Mouse (Mus musculus): ENCODE results near the gene Traf6.
A peak's percentile ranks its signal among the peaks of the same experiment; 100 is the strongest.

Traf6 gene

GRCm38 (mm10) chr2:101678236-101679021 lies at the start of gene Traf6:
Gene Traf6, plus strand, starts transcription at chr2:101678429.
- peak; percentile 88 for DNase-seq

GRCm38 (mm10) chr2:101638979-101639839 lies 39.0 kb upstream of the Traf6 start:
- no peak for DNase-seq

- no peak for DNase-seq
Observed at GRCm38 (mm10) chr2:101639840-101640350, 38.3 kb upstream of the Traf6 start.

GRCm38 (mm10) chr2:101645841-101646240 lies 32.4 kb upstream of the Traf6 start:
- DNase-seq, result no peak

- DNase-seq, result no peak
Observed at GRCm38 (mm10) chr2:101648361-101648760, 29.9 kb upstream of the Traf6 start.

GRCm38 (mm10) chr2:101649114-101649671 lies 29.0 kb upstream of the Traf6 start, which contains the start of the genes Rag1 and B230118H07Rik:
Gene Rag1, minus strand, starts transcription at chr2:101649501.
Gene B230118H07Rik, minus strand, starts transcription at chr2:101649532.
- DNase-seq, result no peak

- DNase-seq, result no peak
Observed at GRCm38 (mm10) chr2:101650446-101650845, 27.8 kb upstream of the Traf6 start.

GRCm38 (mm10) chr2:101652204-101652920 lies 25.9 kb upstream of the Traf6 start:
- no peak for DNase-seq

GRCm38 (mm10) chr2:101652921-101653597 lies 25.2 kb upstream of the Traf6 start:
- peak; percentile 80 for DNase-seq

- peak; percentile 28 for DNase-seq
Observed at GRCm38 (mm10) chr2:101660536-101660935, 17.7 kb upstream of the Traf6 start.

GRCm38 (mm10) chr2:101665058-101665702 lies 13.0 kb upstream of the Traf6 start:
- DNase-seq, result peak; percentile 84

GRCm38 (mm10) chr2:101665703-101666092 lies 12.5 kb upstream of the Traf6 start:
- DNase-seq, result no peak

GRCm38 (mm10) chr2:101668751-101669150 lies 9.5 kb upstream of the Traf6 start:
- no peak for DNase-seq

- DNase-seq, result no peak
Observed at GRCm38 (mm10) chr2:101673547-101673946, 4.7 kb upstream of the Traf6 start.

GRCm38 (mm10) chr2:101679164-101679784 lies 1.0 kb downstream of the Traf6 start:
- DNase-seq, result no peak

- peak; percentile 88 for DNase-seq
Observed at GRCm38 (mm10) chr2:101684421-101684820, 6.2 kb downstream of the Traf6 start.

GRCm38 (mm10) chr2:101688011-101688410 lies 9.8 kb downstream of the Traf6 start:
- no peak for DNase-seq

GRCm38 (mm10) chr2:101690252-101690827 lies 12.1 kb downstream of the Traf6 start:
- DNase-seq, result no peak

- DNase-seq, result no peak
Observed at GRCm38 (mm10) chr2:101693043-101693442, 14.8 kb downstream of the Traf6 start.

- peak; percentile 37 for DNase-seq
Observed at GRCm38 (mm10) chr2:101693577-101694215, 15.5 kb downstream of the Traf6 start.

Data from kidney, adult 9 months (tissue).